13 mouse cellular contexts compared by ENCODE assay signal in the genomic region with DNA sequence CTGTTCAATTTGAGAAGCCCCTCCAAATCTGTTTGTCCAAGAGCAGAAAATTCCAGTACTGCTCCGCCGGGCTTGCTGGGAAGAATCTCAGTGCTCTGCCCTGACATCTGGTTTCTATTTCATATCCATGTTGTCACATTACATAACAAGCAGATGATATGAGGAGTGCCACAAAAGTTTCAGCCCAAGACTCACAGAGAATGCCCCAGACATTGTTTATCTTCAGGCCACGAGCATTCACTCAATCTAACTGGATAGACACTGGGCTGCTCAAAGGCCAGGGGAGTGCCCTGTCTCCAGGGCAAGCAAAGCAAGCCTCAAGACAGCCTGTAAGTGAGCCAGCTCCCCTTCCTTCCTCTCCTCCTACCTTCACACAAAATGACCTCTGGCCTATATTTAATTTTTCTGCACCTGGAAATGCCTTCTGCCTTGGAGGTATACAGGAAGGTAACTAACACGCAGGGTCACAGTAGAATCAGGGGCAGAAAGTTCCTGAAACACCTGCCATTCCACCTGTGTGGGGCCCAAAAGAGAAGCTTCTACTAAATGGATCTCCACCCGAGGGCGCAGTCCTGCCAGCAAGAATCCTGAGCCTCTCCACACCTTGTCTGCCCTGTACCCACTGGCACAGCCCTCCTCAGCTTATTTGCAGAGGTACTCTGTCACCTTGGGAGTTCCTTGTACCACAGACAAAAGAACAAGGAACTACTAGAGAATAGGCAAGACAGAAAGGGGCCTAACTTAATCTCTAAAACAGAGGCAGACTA.
A peak's percentile ranks its signal among the peaks of the same experiment; 100 is the strongest.
DNase-seq lines count a peak whose midpoint lies in the region; ATAC-seq and TF ChIP-seq lines count a peak whose summit lies in the region.
"Had no signal": no experiment of that assay in that cellular context is flagged by ENCODE, and none has a peak within 500 bp of the region (broad histone marks: within the 10 kb centered on the region; RNA-seq: fewer than 3 reads in every experiment).

No protein-coding gene starts in this region.

- TF ChIP-seq CTCF in lung, adult 2 months (IDR thresholded peaks at IDR 0.05; ENCODE audit: insufficient read depth, low read length): no peak
- no peak for TF ChIP-seq CTCF in heart, postnatal 0 days (IDR thresholded peaks at IDR 0.05; ENCODE audit: low read depth)

- TF ChIP-seq POLR2A in lung, adult 2 months (IDR thresholded peaks at IDR 0.05; ENCODE audit: borderline replicate concordance, extremely low read depth, low read depth, low read length): no peak

- no peak overlapping the region for H3K4me2 ChIP-seq in heart, postnatal 0 days (ENCODE audit: low read depth, low read length)
- H3K4me2 ChIP-seq in stomach, embryonic 14.5 days (replicated peaks; ENCODE audit: low read depth, low read length): no peak overlapping the region
- H3K4me2 ChIP-seq in forebrain, embryonic 14.5 days (ENCODE audit: low read length): no peak overlapping the region
- H3K4me2 ChIP-seq: liver, embryonic 13.5 days had no signal

- no peak for TF ChIP-seq EP300 in heart, postnatal 0 days (IDR thresholded peaks at IDR 0.05; ENCODE audit: low read depth)

- no peaks in the 10 kb centered on the region for H3K27me3 ChIP-seq in heart, postnatal 0 days (ENCODE audit: control insufficient read depth, insufficient read depth, low read length)
- H3K27me3 ChIP-seq in stomach, embryonic 14.5 days (ENCODE audit: control insufficient read depth, insufficient read depth, low read length): no peaks in the 10 kb centered on the region
- no peaks in the 10 kb centered on the region for H3K27me3 ChIP-seq in forebrain, embryonic 14.5 days (replicated peaks; ENCODE audit: control insufficient read depth, insufficient read depth, low read length)
- H3K27me3 ChIP-seq: liver, embryonic 13.5 days had no signal

- WGBS in lung, adult 2 months: 52% methylated on average over 6 of the region's 6 CpGs
- whole genome bisulfite sequencing in heart, postnatal 0 days: 51% methylated on average over 6 of the region's 6 CpGs
- WGBS in stomach, embryonic 14.5 days: 34% methylated on average over 6 of the region's 6 CpGs
- 79% methylated on average over 6 of the region's 6 CpGs for WGBS in forebrain, embryonic 14.5 days

- H3K36me3 ChIP-seq in heart, postnatal 0 days (replicated peaks; ENCODE audit: control insufficient read depth, insufficient read depth, low read length): no peaks in the 10 kb centered on the region
- no peaks in the 10 kb centered on the region for H3K36me3 ChIP-seq in stomach, embryonic 14.5 days (ENCODE audit: control insufficient read depth, insufficient read depth, low read length)
- no peaks in the 10 kb centered on the region for H3K36me3 ChIP-seq in forebrain, embryonic 14.5 days (ENCODE audit: control insufficient read depth, insufficient read depth, low read length)
- H3K36me3 ChIP-seq: liver, embryonic 13.5 days had no signal

- no peak overlapping the region for H3K4me3 ChIP-seq in lung, adult 2 months (replicated peaks; ENCODE audit: extremely low read depth, low read depth, low read length)
- H3K4me3 ChIP-seq in heart, postnatal 0 days (ENCODE audit: low read depth, low read length): no peak overlapping the region
- H3K4me3 ChIP-seq in stomach, embryonic 14.5 days (ENCODE audit: low read depth, low read length): no peak overlapping the region
- no peak overlapping the region for H3K4me3 ChIP-seq in forebrain, embryonic 14.5 days (ENCODE audit: low read depth, low read length)
- H3K4me3 ChIP-seq: liver, embryonic 13.5 days had no signal

- no peak overlapping the region; the same call in 1 of the 2 replicates for H3K9ac ChIP-seq in heart, postnatal 0 days (replicated peaks; ENCODE audit: low read depth, low read length)
- H3K9ac ChIP-seq in stomach, embryonic 14.5 days (replicated peaks; ENCODE audit: low read depth, low read length): no peak overlapping the region
- no peak overlapping the region for H3K9ac ChIP-seq in forebrain, embryonic 14.5 days (ENCODE audit: low read length)
- H3K9ac ChIP-seq: liver, embryonic 13.5 days had no signal

- peak; percentile 38 for DNase-seq in gastrocnemius, postnatal 25 days
- no peak for DNase-seq in gastrocnemius, postnatal 4 days (ENCODE audit: low spot score in 2 of 2)
- peak; percentile 26 to 54 for DNase-seq in lung, adult 18-20 months
- DNase-seq in lung, adult 2 months: no peak
- DNase-seq in heart, postnatal 0 days (ENCODE audit: low spot score): no peak
- no peak for DNase-seq in spleen, postnatal 10 days (ENCODE audit: low spot score in 2 of 2)
- no peak for DNase-seq in forebrain, embryonic 14.5 days (ENCODE audit: low spot score)
- DNase-seq: cerebellum, postnatal 14 days; liver, embryonic 13.5 days had no signal

- H3K27ac ChIP-seq in heart, postnatal 0 days (ENCODE audit: low read depth): peak overlapping the region; percentile 35; the same call in 1 of the 2 replicates
- H3K27ac ChIP-seq in stomach, embryonic 14.5 days (ENCODE audit: low read length): peak overlapping the region; percentile 44; the same call in 1 of the 2 replicates
- no peak overlapping the region for H3K27ac ChIP-seq in forebrain, embryonic 14.5 days (ENCODE audit: low read depth, low read length)
- H3K27ac ChIP-seq: hindbrain, postnatal 0 days; liver, embryonic 13.5 days had no signal

- H3K4me1 ChIP-seq in lung, adult 2 months (ENCODE audit: control insufficient read depth, insufficient read depth, low read length): peaks cover 6% of the 10 kb centered on the region
- H3K4me1 ChIP-seq in heart, postnatal 0 days (ENCODE audit: control insufficient read depth, insufficient read depth): peaks cover 44% of the 10 kb centered on the region
- H3K4me1 ChIP-seq in stomach, embryonic 14.5 days (ENCODE audit: control insufficient read depth, insufficient read depth, low read length): peaks cover 9% of the 10 kb centered on the region
- 0 out of 2 replicates have a peak, but pooled peaks cover 5% of the 10 kb centered on the region for H3K4me1 ChIP-seq in forebrain, embryonic 14.5 days (ENCODE audit: control insufficient read depth, insufficient read depth, low read length)

- H3K9me3 ChIP-seq in heart, postnatal 0 days (replicated peaks; ENCODE audit: control insufficient read depth, low read length): no peaks in the 10 kb centered on the region
- H3K9me3 ChIP-seq in stomach, embryonic 14.5 days (ENCODE audit: control insufficient read depth, low read depth, low read length): no peaks in the 10 kb centered on the region
- H3K9me3 ChIP-seq in forebrain, embryonic 14.5 days (replicated peaks; ENCODE audit: control insufficient read depth, low read length): no peaks in the 10 kb centered on the region
- H3K9me3 ChIP-seq: liver, embryonic 13.5 days had no signal

- peak; percentile 33; the same call in 1 of the 2 replicates for ATAC-seq in heart, postnatal 0 days (ENCODE audit: insufficient read depth, low read depth)
- ATAC-seq in stomach, embryonic 14.5 days (ENCODE audit: insufficient number of reproducible peaks, insufficient read depth, low FRiP score, low read depth): peak; percentile 40
- ATAC-seq in forebrain, embryonic 14.5 days: no peak
- ATAC-seq: CD4-positive, CD25-positive, alpha-beta regulatory T cell, adult 4 months; forebrain, embryonic 16.5 days; hindbrain, postnatal 0 days had no signal

Comparison
In these comparisons a context has a peak if more than half of its experiments do, and no peak if none do; other contexts are left out.
1. DNase-seq: peak in gastrocnemius, postnatal 25 days (single experiment) and lung, adult 18-20 months (2 of 2); none in gastrocnemius, postnatal 4 days (0 of 2), lung, adult 2 months (single experiment), heart, postnatal 0 days (single experiment), spleen, postnatal 10 days (0 of 2) and forebrain, embryonic 14.5 days (single experiment).